Mouse (Mus musculus): ENCODE data around the gene Ptpre. TPM values are rescaled to one million over a fixed set of nuclear protein-coding genes. Genes with fewer than 3 reads are reported as not detected.

The Ptpre gene
- polyA plus RNA-seq, 2 experiments from 2014 or later = 25.5 to 31.1 TPM

DNA sequence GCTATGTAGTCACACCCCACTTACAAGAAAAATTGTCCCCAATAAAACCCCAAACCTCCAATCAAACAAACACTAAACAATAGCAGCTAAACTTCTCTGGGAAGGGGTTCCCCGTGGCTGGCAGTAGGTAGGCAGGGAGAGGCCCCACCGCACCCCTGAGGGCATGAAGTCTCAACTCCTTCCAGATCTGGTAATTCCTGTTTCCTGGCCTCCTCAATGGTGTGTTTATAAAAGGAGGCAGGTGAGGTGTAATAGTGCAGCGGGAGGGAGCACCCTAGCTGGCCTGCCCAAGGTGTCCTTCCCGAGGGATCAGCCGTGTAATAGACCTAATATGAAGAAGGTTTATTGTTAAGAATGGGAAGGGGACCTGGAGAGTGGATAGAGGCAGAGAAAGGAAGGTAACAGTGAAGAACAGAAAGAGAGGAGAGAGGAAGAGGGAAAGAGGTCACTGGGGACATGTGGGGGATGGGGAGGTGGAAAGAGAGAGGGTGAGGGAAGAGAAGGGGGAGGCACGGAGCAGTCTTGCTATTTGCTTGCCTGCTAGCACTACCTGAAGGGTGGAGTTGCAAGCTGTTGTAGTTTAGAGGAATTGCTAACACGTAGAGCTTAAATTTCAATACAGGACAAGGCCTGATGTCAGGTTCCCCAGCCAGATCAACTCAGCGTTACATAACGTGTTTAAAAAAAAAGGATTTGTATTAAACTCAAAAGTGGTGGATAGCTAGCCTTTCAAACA is 197.8 kb downstream of the Ptpre start:
- ATAC-seq = no peak

Other genes with a start within 250 kb of the Ptpre start
- not detected for gene Foxi2, start 127.2 kb upstream of the Ptpre start, polyA plus RNA-seq (2017; shearing (Covaris generic))
- gene Clrn3, start 8.8 kb upstream of the Ptpre start, polyA plus RNA-seq (2017; shearing (Covaris generic)) = not detected
- gene Mki67, start 178.9 kb downstream of the Ptpre start, polyA plus RNA-seq (2017; shearing (Covaris generic)) = 10 to 100 TPM; 23.3 to 30.0 TPM